Mouse (Mus musculus) midbrain, postnatal 0 days (tissue): ENCODE data around the gene Susd2. TPM values are rescaled to one million over a fixed set of nuclear protein-coding genes. Genes with fewer than 3 reads are reported as not detected.

Experiments
- ATAC-seq: fragments of 200-750 bp; cut with Nextera tagmentation; 2 replicates; pipeline ENCODE4 v1.8.0; 2017; ENCODE audit warnings: moderate number of reproducible peaks, mild to moderate bottlenecking, moderate TSS enrichment, moderate library complexity; ENCODE audit not compliant: low FRiP score
- DNase-seq: peaks from one replicate; pipeline ENCODE4 v3.0.0-alpha.2; 2015; ENCODE audit warnings: low spot score
- H3K27ac ChIP-seq: fragments of 300-500 bp; sonication (generic); 2 replicates; pipeline ENCODE4 v1.5.1; 2014; ENCODE audit warnings: low read depth, mild to moderate bottlenecking, low read length, mixed read lengths
- H3K27me3 ChIP-seq: fragments of 300-500 bp; sonication (generic); 2 replicates; pipeline ENCODE4 v1.6.1; 2014; ENCODE audit warnings: low read length, control low read depth, mixed read lengths; ENCODE audit not compliant: insufficient read depth
- H3K36me3 ChIP-seq: fragments of 300-500 bp; sonication (generic); 2 replicates; pipeline ENCODE4 v1.6.1; 2014; ENCODE audit warnings: low read length, control low read depth, mixed read lengths; ENCODE audit not compliant: insufficient read depth
- H3K4me1 ChIP-seq: fragments of 300-500 bp; sonication (generic); 2 replicates; pipeline ENCODE4 v1.6.1; 2014; ENCODE audit warnings: mild to moderate bottlenecking, control low read depth, antibody characterized with exemption, low read length, mixed read lengths; ENCODE audit not compliant: insufficient read depth
- H3K4me2 ChIP-seq: fragments of 300-500 bp; sonication (generic); 2 replicates; pipeline ENCODE4 v1.6.1; 2014; ENCODE audit warnings: low read depth, mild to moderate bottlenecking, low read length, mixed read lengths; ENCODE audit not compliant: poor library complexity, severe bottlenecking
- H3K4me3 ChIP-seq: fragments of 300-500 bp; sonication (generic); 2 replicates; pipeline ENCODE4 v1.5.1; 2014; ENCODE audit warnings: low read depth, mild to moderate bottlenecking, low read length, moderate library complexity
- H3K9ac ChIP-seq: fragments of 300-500 bp; sonication (generic); replicated peaks from 2 replicates; pipeline ENCODE4 v1.6.1; 2014; ENCODE audit warnings: mild to moderate bottlenecking, low read length, moderate library complexity, mixed read lengths; ENCODE audit not compliant: poor library complexity, severe bottlenecking
- H3K9me3 ChIP-seq: fragments of 300-500 bp; sonication (generic); 2 replicates; pipeline ENCODE4 v1.6.1; 2016; ENCODE audit warnings: low read length, control low read depth
- CTCF ChIP-seq: IDR thresholded peaks from 2 replicates; pipeline ENCODE4 v1.5.1; 2016; ENCODE audit warnings: antibody characterized with exemption, mild to moderate bottlenecking
- WGBS: fragments of 180-500 bp; shearing (Covaris S2); extraction: QIAGEN DNeasy Blood & Tissue Kit; methylation state at CpG from one replicate; pipeline ENCODE4 v1.1.7; 2014; 5-methylcytosine and 5-hydroxymethylcytosine counted together
- polyA plus RNA-seq: library from polyadenylated mRNA; unstranded; fragments of >200 nt; fragmentation: Nextera tagmentation; extraction: Ambion mirVana; gene quantifications from 2 replicates; pipeline ENCODE4 v1.2.1, GENCODE M21; 2015
- total RNA-seq: library from RNA; depleted of rRNA; stranded (reverse); fragments of >200 nt; gene quantifications from 2 replicates; pipeline ENCODE4 v1.2.3, GENCODE M21; 2014

The Susd2 gene
- total and polyA plus RNA-seq, 2 experiments from 2014 or later = 4.8 to 7.8 TPM

GRCm38 (mm10) chr10:75661876-75662275 is 18.1 kb upstream of the Susd2 start:
- no peak overlapping the region for H3K9ac ChIP-seq
- DNase-seq = no peak
- no peak for ATAC-seq
- H3K36me3 ChIP-seq = peaks cover 41% of the 10 kb centered on the region
- 86% methylated on average over 3 of the region's 3 CpGs for WGBS
- no peak for TF ChIP-seq CTCF
- H3K4me2 ChIP-seq = no peak overlapping the region
- H3K4me3 ChIP-seq = no peak overlapping the region
- H3K27ac ChIP-seq = no peak overlapping the region
- peaks cover 10% of the 10 kb centered on the region; the same call in 1 of the 2 replicates for H3K4me1 ChIP-seq
- H3K9me3 ChIP-seq = no peaks in the 10 kb centered on the region
- no peaks in the 10 kb centered on the region for H3K27me3 ChIP-seq

- no peak for ATAC-seq
- Histone ChIP-seq H3K4me2 (no peak overlapping the region), H3K27ac (no peak overlapping the region), H3K4me3 (no peak overlapping the region), H3K36me3 (peaks cover 46% of the 10 kb centered on the region), H3K9me3 (no peaks in the 10 kb centered on the region), H3K4me1 (peaks cover 5% of the 10 kb centered on the region; the same call in 1 of the 2 replicates), H3K9ac (no peak overlapping the region), H3K27me3 (no peaks in the 10 kb centered on the region)
- TF ChIP-seq CTCF = no peak
- WGBS = 73% methylated on average over 6 of the region's 6 CpGs
- DNase-seq = peak; percentile 82
Observed at GRCm38 (mm10) chr10:75661381-75661780, 17.6 kb upstream of the Susd2 start.

DNA sequence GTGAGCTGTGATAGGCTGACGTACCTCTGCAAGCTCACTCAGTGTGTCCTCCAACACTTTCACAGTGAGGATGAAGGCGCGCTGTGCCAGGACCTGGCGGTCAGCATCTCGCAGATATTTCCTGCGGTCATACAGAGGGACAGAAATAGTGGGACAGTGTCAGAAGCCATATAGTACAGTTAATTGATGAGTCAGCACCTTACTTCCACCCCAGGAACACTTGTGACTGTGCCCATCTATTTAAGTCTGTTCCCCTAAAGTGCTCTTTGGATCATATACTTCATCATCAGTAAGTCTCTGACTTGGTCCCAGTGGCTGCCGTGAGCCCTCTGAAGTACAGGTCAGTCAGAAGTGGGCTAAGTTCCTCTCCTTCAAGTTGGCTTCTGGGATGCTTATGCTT is 14.0 kb upstream of the Susd2 start:
- no peaks in the 10 kb centered on the region for H3K9me3 ChIP-seq
- H3K27ac ChIP-seq = no peak overlapping the region
- TF ChIP-seq CTCF = no peak
- no peak for ATAC-seq
- peaks cover 68% of the 10 kb centered on the region for H3K36me3 ChIP-seq
- DNase-seq = no peak
- no peak overlapping the region for H3K4me2 ChIP-seq
- no peaks in the 10 kb centered on the region for H3K4me1 ChIP-seq
- H3K4me3 ChIP-seq = no peak overlapping the region
- no peak overlapping the region for H3K9ac ChIP-seq
- no peaks in the 10 kb centered on the region for H3K27me3 ChIP-seq
- WGBS = over 99% methylated on average over 7 of the region's 7 CpGs

DNA sequence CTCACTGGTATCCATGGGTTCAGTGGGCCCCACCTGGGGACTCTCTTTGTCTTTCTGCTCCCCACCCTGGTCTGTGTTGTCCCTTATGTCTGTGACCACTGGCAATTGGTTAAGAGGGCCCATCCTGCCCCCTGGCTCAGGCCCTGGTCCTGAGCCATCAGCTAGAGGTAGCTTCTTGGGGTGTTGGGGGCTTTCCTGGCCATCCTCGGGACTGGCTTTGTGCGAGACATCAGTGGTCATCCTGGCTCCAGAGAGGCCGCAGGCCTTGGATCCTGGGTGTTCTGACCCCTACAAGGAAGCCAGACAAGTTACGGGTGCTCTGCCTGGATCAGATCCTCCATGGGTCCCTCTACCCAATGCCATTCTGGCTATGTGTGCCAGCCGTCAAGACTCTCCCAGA is 13.4 kb upstream of the Susd2 start:
- Histone ChIP-seq H3K27ac (no peak overlapping the region), H3K4me2 (no peak overlapping the region), H3K27me3 (no peaks in the 10 kb centered on the region), H3K4me3 (no peak overlapping the region), H3K9ac (no peak overlapping the region), H3K36me3 (peaks cover 68% of the 10 kb centered on the region), H3K9me3 (no peaks in the 10 kb centered on the region), H3K4me1 (no peaks in the 10 kb centered on the region)
- WGBS = 95% methylated on average over 5 of the region's 5 CpGs
- ATAC-seq (no peak), DNase-seq (no peak)
- no peak for TF ChIP-seq CTCF

GRCm38 (mm10) chr10:75654053-75654452 is 10.2 kb upstream of the Susd2 start:
- DNase-seq (no peak), ATAC-seq (no peak)
- H3K4me1 ChIP-seq = no peaks in the 10 kb centered on the region
- H3K4me2 ChIP-seq = no peak overlapping the region
- H3K9me3 ChIP-seq = no peaks in the 10 kb centered on the region
- peaks cover 96% of the 10 kb centered on the region for H3K36me3 ChIP-seq
- no peak for TF ChIP-seq CTCF
- no peak overlapping the region for H3K9ac ChIP-seq
- no peak overlapping the region for H3K27ac ChIP-seq
- H3K27me3 ChIP-seq = no peaks in the 10 kb centered on the region
- H3K4me3 ChIP-seq = no peak overlapping the region
- 92% methylated on average over 4 of the region's 4 CpGs for WGBS

DNA sequence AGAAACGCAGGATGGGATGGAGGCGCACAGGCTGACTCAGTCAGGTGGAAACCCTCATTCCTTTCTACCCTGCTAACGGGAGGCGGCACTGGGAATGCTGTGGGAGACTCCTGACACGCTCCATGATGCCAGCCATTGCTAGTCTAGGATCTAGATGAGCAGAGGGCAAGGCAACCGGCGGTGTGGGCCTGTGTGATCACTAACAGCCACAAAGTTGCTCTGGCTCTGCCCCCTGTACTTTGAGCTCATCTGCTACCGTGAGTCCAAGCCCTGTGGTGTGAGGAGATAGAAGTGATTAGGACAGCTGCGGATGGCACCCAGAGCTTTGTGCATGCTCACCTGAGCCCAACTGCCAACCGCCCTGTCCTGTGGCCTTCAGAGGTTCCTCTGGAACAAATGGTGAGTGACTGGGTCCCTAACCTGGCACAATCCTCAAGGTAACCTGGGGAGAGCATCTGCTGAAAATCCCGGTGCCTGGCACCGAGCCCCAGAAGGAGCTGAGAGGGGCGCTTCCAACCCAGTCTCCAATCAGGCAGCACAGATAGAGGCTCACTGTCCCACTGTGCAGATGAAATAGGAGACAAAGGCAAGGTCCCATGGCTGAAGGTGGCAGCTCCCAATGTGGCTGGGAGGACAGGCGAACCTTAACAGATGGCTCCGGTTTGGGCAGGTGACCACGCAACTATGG is 7.7 kb upstream of the Susd2 start:
- Histone ChIP-seq H3K27me3 (no peaks in the 10 kb centered on the region), H3K4me1 (no peaks in the 10 kb centered on the region), H3K9ac (no peak overlapping the region), H3K9me3 (no peaks in the 10 kb centered on the region), H3K4me2 (no peak overlapping the region), H3K27ac (no peak overlapping the region), H3K4me3 (no peak overlapping the region), H3K36me3 (peaks cover 88% of the 10 kb centered on the region)
- DNase-seq (no peak), ATAC-seq (no peak)
- 93% methylated on average over 16 of the region's 16 CpGs for WGBS
- TF ChIP-seq CTCF = no peak
